Mouse (Mus musculus) spleen, adult 2 months (tissue): ENCODE measurements around the gene Rnaseh2a. TPM values are rescaled to one million over a fixed set of nuclear protein-coding genes. Genes with fewer than 3 reads are reported as not detected.

Source experiments
- DNase-seq, 2 experiments: peaks; one replicate each; pipeline versions ENCODE4 v3.0.0 to v3.0.0-alpha.2; 2012 to 2021; ENCODE audit warnings: low spot score in 2 of 2, low read depth in 1 of 2
- H3K27ac ChIP-seq: fragments of 200-500 bp; 2 replicates; pipeline ENCODE4 v1.5.1; 2012; ENCODE audit warnings: low read length, inconsistent platforms; ENCODE audit not compliant: insufficient read depth
- H3K27me3 ChIP-seq: fragments of 200-500 bp; 2 replicates; pipeline ENCODE4 v1.6.1; 2012; ENCODE audit warnings: mild to moderate bottlenecking, moderate library complexity, low read length, inconsistent platforms; ENCODE audit not compliant: control insufficient read depth, insufficient read depth
- H3K36me3 ChIP-seq: fragments of 200-500 bp; 2 replicates; pipeline ENCODE4 v1.6.1; 2012; ENCODE audit warnings: mild to moderate bottlenecking, low read length, inconsistent platforms; ENCODE audit not compliant: control insufficient read depth, insufficient read depth
- H3K4me1 ChIP-seq: fragments of 200-500 bp; 2 replicates; pipeline ENCODE4 v1.6.1; 2011; ENCODE audit warnings: inconsistent platforms; ENCODE audit not compliant: control insufficient read depth, insufficient read depth, insufficient read length
- H3K4me3 ChIP-seq: fragments of 200-500 bp; 2 replicates; pipeline ENCODE4 v1.5.1; 2011; ENCODE audit warnings: mild to moderate bottlenecking, inconsistent platforms; ENCODE audit not compliant: insufficient read depth, insufficient read length; ENCODE audit errors: extremely low read depth
- CTCF ChIP-seq: fragments of 200-500 bp; IDR thresholded peaks from 2 replicates; pipeline ENCODE4 v1.5.1; 2011; ENCODE audit warnings: mild to moderate bottlenecking, inconsistent platforms; ENCODE audit not compliant: insufficient read depth, insufficient read length, insufficient replicate concordance; ENCODE audit errors: extremely low read depth
- POLR2A ChIP-seq: fragments of 200-500 bp; IDR thresholded peaks from 2 replicates; pipeline ENCODE4 v1.6.1; 2011; ENCODE audit warnings: low read depth, low read length, inconsistent platforms
- WGBS: fragments of 180-500 bp; shearing (Covaris S2); methylation state at CpG from one replicate; pipeline ENCODE4 v1.1.7; 2018; 5-methylcytosine and 5-hydroxymethylcytosine counted together
- polyA plus RNA-seq: library from polyadenylated mRNA; depleted of rRNA; stranded (reverse); fragments of >200 nt; gene quantifications from 2 replicates; pipeline ENCODE4 v1.2.3, GENCODE M21; 2012

Rnaseh2a gene
- polyA plus RNA-seq, 1 experiment: 34.2 TPM

- H3K4me1 ChIP-seq: peaks cover 3% of the 10 kb centered on the region
- under 1% methylated on average over 15 of the region's 15 CpGs for WGBS
- peak overlapping the region; percentile 41; the same call in 1 of the 2 replicates for H3K4me3 ChIP-seq
- peak overlapping the region; percentile 70 for H3K27ac ChIP-seq
- no peaks in the 10 kb centered on the region for H3K27me3 ChIP-seq
- DNase-seq: peak in 1 of 2 experiments; percentile 89
- no peaks in the 10 kb centered on the region for H3K36me3 ChIP-seq
- TF ChIP-seq POLR2A (no peak), CTCF (peak; percentile 95)
Observed at GRCm38 (mm10) chr8:84989810-84990209, 20.2 kb upstream of the Rnaseh2a start.

DNA sequence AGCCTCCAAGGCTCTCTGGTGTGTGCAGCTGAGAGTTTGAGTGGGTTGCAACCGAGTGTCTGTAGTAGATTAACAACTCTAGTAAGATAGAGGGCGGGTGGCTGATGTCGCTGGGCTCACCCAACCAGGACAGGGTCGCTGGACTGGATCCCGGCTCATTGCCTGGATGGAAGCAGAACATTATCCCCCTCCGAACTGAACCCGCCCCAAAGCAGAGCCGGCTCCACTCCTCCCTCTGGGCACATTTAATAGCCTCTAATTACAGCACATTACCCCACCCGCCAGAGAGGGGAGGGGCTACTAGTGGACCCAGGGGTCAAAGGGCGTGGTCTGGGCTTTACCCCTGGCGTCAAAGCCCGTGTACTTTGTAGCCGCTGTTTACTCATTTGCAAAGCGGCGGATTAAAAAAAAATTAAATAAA lies 19.8 kb upstream of the Rnaseh2a start:
- peak in 1 of 2 experiments; percentile 30 for DNase-seq
- Histone ChIP-seq H3K27me3 (no peaks in the 10 kb centered on the region), H3K36me3 (no peaks in the 10 kb centered on the region), H3K4me3 (no peak overlapping the region), H3K4me1 (peaks cover 8% of the 10 kb centered on the region), H3K27ac (no peak overlapping the region)
- TF ChIP-seq CTCF: no peak
- TF ChIP-seq POLR2A: no peak
- 26% methylated on average over 15 of the region's 15 CpGs for WGBS

DNA sequence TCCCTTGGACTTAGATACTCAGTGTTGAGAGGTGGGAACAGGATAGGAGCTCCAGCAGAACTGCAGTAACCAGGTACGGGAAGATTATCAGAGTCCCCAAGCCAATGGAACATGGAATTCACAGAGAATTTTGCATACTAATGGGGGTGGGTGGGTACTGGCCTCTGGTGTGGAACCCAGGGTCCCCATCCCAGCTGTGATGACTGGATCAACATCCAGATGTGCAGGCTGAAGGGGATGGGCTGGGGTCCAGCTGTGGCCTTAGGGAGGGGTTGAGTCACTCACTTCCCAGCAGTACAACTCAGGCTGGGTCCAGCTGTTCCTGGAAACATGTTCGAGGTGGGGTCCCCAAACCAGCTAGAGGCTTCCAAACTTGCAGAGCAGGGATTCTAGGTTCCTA lies 18.3 kb upstream of the Rnaseh2a start:
- no peaks in the 10 kb centered on the region for H3K27me3 ChIP-seq
- 87% methylated on average over 2 of the region's 2 CpGs for WGBS
- H3K4me1 ChIP-seq: peaks cover 12% of the 10 kb centered on the region
- H3K27ac ChIP-seq: no peak overlapping the region
- TF ChIP-seq POLR2A: no peak
- no peak for TF ChIP-seq CTCF
- no peak overlapping the region for H3K4me3 ChIP-seq
- DNase-seq: no peak
- no peaks in the 10 kb centered on the region for H3K36me3 ChIP-seq

- WGBS: 80% methylated on average over 5 of the region's 5 CpGs
- no peak overlapping the region for H3K4me3 ChIP-seq
- H3K27ac ChIP-seq: no peak overlapping the region
- DNase-seq: no peak
- peaks cover 17% of the 10 kb centered on the region for H3K4me1 ChIP-seq
- H3K27me3 ChIP-seq: no peaks in the 10 kb centered on the region
- TF ChIP-seq CTCF (no peak), POLR2A (no peak)
- H3K36me3 ChIP-seq: no peaks in the 10 kb centered on the region
Observed at GRCm38 (mm10) chr8:84987388-84987787, 17.8 kb upstream of the Rnaseh2a start.

- DNase-seq: no peak
- Histone ChIP-seq H3K27me3 (no peaks in the 10 kb centered on the region), H3K4me3 (peak overlapping the region; percentile 64; the same call in 1 of the 2 replicates), H3K27ac (peak overlapping the region; percentile 89), H3K4me1 (peaks cover 24% of the 10 kb centered on the region), H3K36me3 (no peaks in the 10 kb centered on the region)
- TF ChIP-seq CTCF (no peak), POLR2A (no peak)
- WGBS: 29% methylated on average over 8 of the region's 8 CpGs
Observed at GRCm38 (mm10) chr8:84986379-84986945, 16.9 kb upstream of the Rnaseh2a start.

DNA sequence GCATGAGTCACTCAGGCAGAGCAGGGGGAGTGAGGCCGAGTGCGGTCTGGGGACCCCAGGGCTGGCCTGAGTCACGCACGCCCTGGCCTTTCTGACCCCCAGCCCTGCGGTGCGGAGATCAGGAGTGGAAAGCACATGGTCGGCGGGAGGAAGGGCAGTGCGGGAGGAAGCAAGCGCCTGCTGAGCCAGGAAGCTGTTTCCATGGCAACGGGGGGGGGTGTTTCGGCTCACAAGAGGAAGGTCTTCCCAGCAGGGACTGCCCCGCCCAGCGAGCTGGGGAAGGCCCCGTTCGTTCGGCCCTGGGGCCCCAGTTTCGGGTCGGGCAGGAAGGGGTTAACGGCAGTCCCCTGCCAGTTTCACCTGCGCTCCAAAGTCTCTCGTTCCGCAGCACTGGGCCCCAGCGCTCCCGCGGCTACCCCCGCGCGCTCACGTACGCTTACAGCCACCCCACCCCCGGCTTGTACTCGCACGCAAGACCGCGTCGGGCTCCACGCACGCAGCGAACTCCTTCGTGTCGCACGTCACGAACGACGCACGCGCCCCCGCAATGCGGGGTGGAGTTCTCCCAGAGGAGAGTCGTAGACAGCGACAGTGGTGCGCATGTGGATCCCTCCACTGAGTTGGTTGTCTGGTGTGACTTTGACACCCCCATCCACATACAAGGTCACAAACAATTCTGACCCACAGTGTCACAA lies 16.3 kb upstream of the Rnaseh2a start:
- Histone ChIP-seq H3K27ac (peak overlapping the region; percentile 89), H3K4me3 (peak overlapping the region; percentile 64), H3K27me3 (no peaks in the 10 kb centered on the region), H3K36me3 (no peaks in the 10 kb centered on the region), H3K4me1 (peaks cover 29% of the 10 kb centered on the region)
- TF ChIP-seq CTCF: no peak
- TF ChIP-seq POLR2A: peak; percentile 38; the same call in 1 of the 2 replicates
- WGBS: under 1% methylated on average over 53 of the region's 53 CpGs
- DNase-seq: peak; percentile 94 to 96
